Mouse (Mus musculus) C2C12 (cell line): ENCODE measurements around the gene Rpl4. TPM values are rescaled to one million over a fixed set of nuclear protein-coding genes. Genes with fewer than 3 reads are reported as not detected.
"Not testable (repeated sequence)": the region's sequence is repeated elsewhere in the genome, so short reads cannot be mapped to it uniquely, and the experiment has no call there.

Experiments used
- H3K27me3 ChIP-seq: one replicate; pipeline ENCODE4 v1.6.1; 2011; ENCODE audit not compliant: control insufficient read depth, insufficient read depth, insufficient read length
- H3K36me3 ChIP-seq: one replicate; pipeline ENCODE4 v1.6.1; 2011; ENCODE audit not compliant: control insufficient read depth, insufficient read depth
- H3K4me3 ChIP-seq: one replicate; pipeline ENCODE4 v1.5.1; 2011; ENCODE audit warnings: mild to moderate bottlenecking, control low read depth; ENCODE audit not compliant: poor library complexity, insufficient read depth, severe bottlenecking
- H3K79me2 ChIP-seq: one replicate; pipeline ENCODE4 v1.6.1; 2011; ENCODE audit not compliant: control insufficient read depth, insufficient read depth
- H3K79me3 ChIP-seq: one replicate; pipeline ENCODE4 v1.6.1; 2011; ENCODE audit warnings: low read depth, control low read depth
- H3ac ChIP-seq: one replicate; pipeline ENCODE3; 2011; ENCODE audit warnings: low read depth; ENCODE audit not compliant: control insufficient read depth, insufficient read length
- CEBPB ChIP-seq: IDR thresholded peaks from one replicate; pipeline ENCODE4 v1.6.1; 2011; ENCODE audit warnings: low read depth, mild to moderate bottlenecking, control low read depth, moderate library complexity
- CTCF ChIP-seq: IDR thresholded peaks from one replicate; pipeline ENCODE4 v1.5.1; 2011; ENCODE audit not compliant: control insufficient read depth, insufficient read depth, insufficient read length
- FOSL1 ChIP-seq: IDR thresholded peaks from one replicate; pipeline ENCODE4 v1.8.0; 2011; ENCODE audit warnings: mild to moderate bottlenecking, low read length; ENCODE audit not compliant: poor library complexity, insufficient read depth, severe bottlenecking
- MAX ChIP-seq: IDR thresholded peaks from one replicate; pipeline ENCODE4 v1.6.1; 2011; ENCODE audit warnings: mild to moderate bottlenecking, control low read depth
- MYOD1 ChIP-seq: IDR thresholded peaks from one replicate; pipeline ENCODE4 v1.6.1; 2011; ENCODE audit warnings: low read depth; ENCODE audit not compliant: control insufficient read depth, insufficient read length
- MYOG ChIP-seq: IDR thresholded peaks from one replicate; pipeline ENCODE4 v1.6.1; 2011; ENCODE audit not compliant: control insufficient read depth, insufficient read length; ENCODE audit errors: extremely low read depth
- USF1 ChIP-seq: IDR thresholded peaks from one replicate; pipeline ENCODE4 v1.6.1; 2011; ENCODE audit warnings: low read depth, mild to moderate bottlenecking, control low read depth, moderate library complexity
- polyA plus RNA-seq: library from polyadenylated mRNA; unstranded; fragments of >200 nt; fragmentation: generic; extraction: Trizol; gene quantifications from one replicate; pipeline ENCODE4 v1.2.1, GENCODE M21; 2012; ENCODE audit warnings: missing spikeins

Gene Rpl4
- polyA plus RNA-seq, 1 experiment = 1,235 TPM

GRCm38 (mm10) chr9:64139879-64140278 lies 33.3 kb upstream of the Rpl4 start:
- TF ChIP-seq MYOG = no peak
- TF ChIP-seq MYOD1 = no peak
- no peak for TF ChIP-seq CEBPB
- no peak for TF ChIP-seq USF1
- H3K36me3 ChIP-seq = peaks cover 51% of the 10 kb centered on the region

DNA sequence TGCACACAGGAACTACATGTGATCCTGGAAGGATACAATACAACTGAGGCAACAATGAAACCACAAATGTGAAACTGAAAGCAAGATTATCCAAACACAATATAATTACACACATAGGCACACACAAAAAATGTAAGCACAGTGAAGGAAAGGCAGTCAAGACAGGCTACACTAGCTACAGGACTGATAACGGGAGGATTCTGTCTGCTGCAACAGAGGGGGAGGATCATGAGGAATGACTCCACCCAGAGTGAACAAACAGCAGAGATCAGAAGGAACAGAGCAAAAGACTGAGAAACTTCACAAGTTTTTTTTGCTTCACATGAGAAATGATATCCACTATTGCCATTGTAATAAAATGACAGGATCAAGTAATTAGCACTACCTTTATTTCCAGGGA lies 16.5 kb upstream of the Rpl4 start:
- H3K4me3 ChIP-seq = no peak overlapping the region
- no peaks in the 10 kb centered on the region for H3K27me3 ChIP-seq
- H3ac ChIP-seq = no peak overlapping the region
- TF ChIP-seq MAX (no peak), CTCF (no peak), MYOG (no peak), USF1 (no peak)
- H3K79me3 ChIP-seq = no peaks in the 10 kb centered on the region
- no peaks in the 10 kb centered on the region for H3K79me2 ChIP-seq
- peaks cover 89% of the 10 kb centered on the region for H3K36me3 ChIP-seq

More at GRCm38 (mm10) chr9:64139879-64140278, 33.3 kb upstream of the Rpl4 start:
- Histone ChIP-seq H3K79me2 (no peaks in the 10 kb centered on the region), H3ac (no peak overlapping the region), H3K4me3 (no peak overlapping the region), H3K79me3 (no peaks in the 10 kb centered on the region), H3K27me3 (no peaks in the 10 kb centered on the region)

DNA sequence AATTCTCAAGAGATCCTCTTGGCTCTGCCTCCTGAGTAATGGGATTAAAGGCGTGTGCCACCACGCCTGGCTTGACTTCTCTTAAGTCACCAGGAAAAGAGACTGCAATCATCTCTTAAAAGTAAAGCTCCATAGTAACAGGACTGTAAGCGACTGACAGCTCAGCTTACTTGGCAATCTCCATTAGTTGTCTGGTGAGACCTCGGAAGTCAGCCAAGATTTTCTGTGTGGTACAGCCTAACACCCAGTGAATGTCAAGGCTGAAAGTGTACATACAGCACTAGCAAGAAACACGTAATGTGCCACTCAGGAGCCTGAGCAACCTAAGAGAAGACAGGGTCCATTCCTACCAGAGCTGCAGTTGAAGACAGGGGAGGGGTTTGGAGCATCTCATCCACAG lies 12.7 kb upstream of the Rpl4 start:
- no peak overlapping the region for H3ac ChIP-seq
- H3K27me3 ChIP-seq = no peaks in the 10 kb centered on the region
- TF ChIP-seq USF1 = no peak
- H3K36me3 ChIP-seq = peaks cover 88% of the 10 kb centered on the region
- H3K4me3 ChIP-seq = no peak overlapping the region
- H3K79me2 ChIP-seq = no peaks in the 10 kb centered on the region
- no peaks in the 10 kb centered on the region for H3K79me3 ChIP-seq

DNA sequence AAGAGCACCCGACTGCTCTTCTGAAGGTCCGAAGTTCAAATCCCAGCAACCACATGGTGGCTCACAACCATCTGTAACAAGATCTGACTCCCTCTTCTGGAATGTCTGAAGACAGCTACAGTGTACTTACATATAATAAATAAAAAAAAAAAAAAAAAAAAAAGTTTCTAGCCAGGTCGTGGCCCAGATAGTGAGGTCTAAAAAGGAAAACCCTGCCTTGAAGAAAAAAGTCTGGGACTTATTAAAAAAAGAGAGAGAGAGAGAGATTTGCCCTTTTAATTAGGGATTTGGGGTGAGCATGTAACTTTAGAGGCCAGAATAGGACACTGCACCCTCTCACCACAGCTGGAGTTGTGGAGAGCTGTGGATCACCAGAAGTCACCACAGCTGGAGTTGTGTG lies 3.2 kb upstream of the Rpl4 start:
- H3K79me2 ChIP-seq = peaks cover 55% of the 10 kb centered on the region
- not testable (repeated sequence) for H3K27me3 ChIP-seq, H3ac ChIP-seq, H3K4me3 ChIP-seq
- H3K79me3 ChIP-seq = peaks cover 39% of the 10 kb centered on the region
- H3K36me3 ChIP-seq = peaks cover 57% of the 10 kb centered on the region

DNA sequence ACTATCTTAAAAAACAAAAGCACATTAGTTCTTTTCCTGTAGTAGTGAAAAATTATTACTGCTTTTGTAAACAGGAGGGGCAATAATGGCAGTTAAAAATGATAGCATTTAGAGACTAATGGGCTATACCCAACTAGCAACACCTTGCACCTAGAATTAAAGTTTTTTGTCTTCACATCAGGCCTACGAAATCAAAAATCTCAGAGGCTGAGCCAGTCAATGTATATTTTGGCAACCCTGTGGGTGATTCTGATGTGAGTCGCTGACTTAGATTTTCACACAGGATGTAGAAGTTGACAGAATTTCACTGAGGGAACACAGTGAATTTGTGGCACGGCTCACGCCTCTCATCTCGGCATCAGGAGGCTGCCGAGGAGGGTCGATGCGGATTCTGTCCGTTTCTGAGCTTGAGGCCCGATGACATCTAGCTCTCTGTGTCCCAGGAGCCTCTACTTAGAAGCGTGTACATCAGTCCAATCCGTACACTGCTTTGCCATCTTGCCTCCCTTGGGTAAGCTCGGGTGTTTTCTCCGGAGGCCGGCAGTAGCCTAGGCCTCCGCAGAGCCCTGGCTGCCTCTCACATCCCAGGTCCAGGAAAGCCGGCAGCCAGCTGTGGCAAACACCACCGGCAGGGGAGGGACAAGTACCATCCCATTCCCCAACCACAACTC lies 895 bp upstream of the Rpl4 start:
- H3K36me3 ChIP-seq = peaks cover 62% of the 10 kb centered on the region
- no peaks in the 10 kb centered on the region for H3K27me3 ChIP-seq
- TF ChIP-seq CTCF = no peak
- peak overlapping the region; percentile 88 for H3K4me3 ChIP-seq
- H3ac ChIP-seq = peak overlapping the region; percentile 88
- H3K79me3 ChIP-seq = peaks cover 60% of the 10 kb centered on the region
- H3K79me2 ChIP-seq = peaks cover 78% of the 10 kb centered on the region

GRCm38 (mm10) chr9:64173666-64174220 lies 568 bp downstream of the Rpl4 start:
- peaks cover 81% of the 10 kb centered on the region for H3K79me2 ChIP-seq
- no peak for TF ChIP-seq MAX
- TF ChIP-seq CTCF = no peak
- TF ChIP-seq USF1 = peak; percentile 3
- TF ChIP-seq MYOD1 = no peak
- no peak for TF ChIP-seq CEBPB
- no peak for TF ChIP-seq FOSL1
- no peak for TF ChIP-seq MYOG
- peaks cover 62% of the 10 kb centered on the region for H3K36me3 ChIP-seq
- peak overlapping the region; percentile 78 for H3ac ChIP-seq
- peak overlapping the region; percentile 88 for H3K4me3 ChIP-seq
- H3K79me3 ChIP-seq = peaks cover 60% of the 10 kb centered on the region
- no peaks in the 10 kb centered on the region for H3K27me3 ChIP-seq

DNA sequence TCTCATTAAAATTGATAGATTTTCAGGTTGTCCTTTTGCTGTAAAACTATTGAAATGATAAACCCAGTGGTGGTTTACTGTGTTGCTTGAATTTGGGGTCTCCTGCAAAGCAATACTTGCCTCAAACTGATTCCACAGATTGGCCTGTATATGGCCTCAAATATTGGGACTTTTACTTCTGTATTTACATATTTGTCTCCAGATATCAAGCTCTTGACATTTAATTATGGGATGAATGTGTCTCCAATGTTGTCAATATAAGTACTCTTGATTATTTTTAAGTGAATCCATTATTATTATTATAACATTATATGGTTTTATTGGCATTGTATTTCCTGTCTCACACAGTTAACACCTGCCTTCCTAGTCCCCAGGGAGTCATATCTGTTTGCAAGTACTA lies 1.2 kb downstream of the Rpl4 start:
- H3K79me3 ChIP-seq = peaks cover 60% of the 10 kb centered on the region
- peaks cover 78% of the 10 kb centered on the region for H3K79me2 ChIP-seq
- no peaks in the 10 kb centered on the region for H3K27me3 ChIP-seq
- peak overlapping the region; percentile 88 for H3K4me3 ChIP-seq
- no peak for TF ChIP-seq FOSL1
- no peak for TF ChIP-seq CTCF
- no peak for TF ChIP-seq MAX
- TF ChIP-seq MYOD1 = no peak
- no peak for TF ChIP-seq USF1
- TF ChIP-seq CEBPB = no peak
- no peak for TF ChIP-seq MYOG
- H3ac ChIP-seq = peak overlapping the region; percentile 45
- peaks cover 64% of the 10 kb centered on the region for H3K36me3 ChIP-seq
